Mouse (Mus musculus): ENCODE measurements at regions not wholly inside any gene's neighbourhood (a gene's known extent, or its start where the extent isn't known, plus 50 kb on each side); places are given as distances from the start of the nearest gene placed in this dataset.

DNA sequence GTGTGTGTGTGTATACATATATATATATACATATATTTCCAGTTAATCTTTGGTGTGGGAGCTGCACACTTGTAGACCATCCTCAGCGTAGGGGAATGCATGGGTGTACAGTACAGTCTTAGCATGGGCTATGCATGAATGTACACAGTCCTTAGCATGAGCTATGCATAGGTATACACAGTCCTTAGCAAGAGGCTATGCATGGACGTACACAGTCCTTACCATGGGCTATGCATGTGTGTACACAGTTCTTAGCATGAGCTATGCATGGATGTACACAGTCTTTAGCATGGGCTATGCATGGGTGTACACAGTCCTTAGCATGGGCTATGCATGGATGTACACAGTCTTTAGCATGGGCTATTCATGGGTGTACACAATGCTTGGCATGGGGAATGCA is 70.5 kb downstream of the Rchy1 start:
- H3K4me2 ChIP-seq (ENCODE audit: low read depth, severe bottlenecking), result no peak overlapping the region
- ATAC-seq (ENCODE audit: insufficient number of reproducible peaks, low FRiP score, low TSS enrichment, low read depth), result no peak
- 85% methylated on average over 2 of the region's 2 CpGs for WGBS
- no peak for DNase-seq (ENCODE audit: low spot score)
- no peaks in the 10 kb centered on the region for H3K4me1 ChIP-seq (ENCODE audit: control insufficient read depth, insufficient read depth, low read length)
- no peak overlapping the region for H3K4me3 ChIP-seq (ENCODE audit: low read depth, low read length)
- no peaks in the 10 kb centered on the region for H3K27me3 ChIP-seq (ENCODE audit: control insufficient read depth, insufficient read depth, low read length)
- H3K27ac ChIP-seq (replicated peaks; ENCODE audit: low read depth, low read length), result no peak overlapping the region
- no peak overlapping the region for H3K9ac ChIP-seq (ENCODE audit: low read length)
- H3K9me3 ChIP-seq (ENCODE audit: control insufficient read depth, low read length), result no peaks in the 10 kb centered on the region
- no peaks in the 10 kb centered on the region for H3K36me3 ChIP-seq (ENCODE audit: control insufficient read depth, insufficient read depth, low read length)

- no peaks in the 10 kb centered on the region for H3K4me1 ChIP-seq (ENCODE audit: control insufficient read depth, insufficient read depth, low read length)
- H3K36me3 ChIP-seq (ENCODE audit: control insufficient read depth, insufficient read depth, low read length), result no peaks in the 10 kb centered on the region
- no peak overlapping the region for H3K4me2 ChIP-seq (ENCODE audit: low read depth, severe bottlenecking)
- 90% methylated on average over 1 of the region's 1 CpGs for WGBS
- no peak overlapping the region for H3K9ac ChIP-seq (ENCODE audit: low read length)
- no peak overlapping the region for H3K4me3 ChIP-seq (ENCODE audit: low read depth, low read length)
- ATAC-seq (ENCODE audit: insufficient number of reproducible peaks, low FRiP score, low TSS enrichment, low read depth) (no peak), DNase-seq (ENCODE audit: low spot score) (no peak)
- H3K27ac ChIP-seq (replicated peaks; ENCODE audit: low read depth, low read length), result no peak overlapping the region
- no peaks in the 10 kb centered on the region for H3K9me3 ChIP-seq (ENCODE audit: control insufficient read depth, low read length)
- no peaks in the 10 kb centered on the region for H3K27me3 ChIP-seq (ENCODE audit: control insufficient read depth, insufficient read depth, low read length)
Measured at GRCm38 (mm10) chr5:91881771-91882170, 81.1 kb downstream of the Rchy1 start.

DNA sequence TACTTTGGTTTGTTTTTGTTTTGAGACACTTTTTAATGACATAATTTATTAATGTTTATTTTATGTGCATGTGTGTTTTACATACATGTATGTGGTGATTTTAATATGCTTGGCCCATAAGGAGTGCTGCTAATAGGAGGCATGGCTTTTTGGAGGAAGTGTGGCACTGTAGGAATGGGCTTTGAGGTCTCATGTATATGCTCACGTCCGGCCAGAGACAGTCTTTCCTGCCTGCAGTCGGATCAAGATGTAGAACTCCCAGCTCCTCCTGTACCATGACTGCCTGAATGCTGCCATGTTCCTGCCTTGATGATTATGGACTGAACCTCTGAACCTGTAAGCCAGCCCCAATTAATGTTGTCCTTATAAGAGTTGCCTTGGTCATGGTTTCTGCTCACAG is 82.6 kb downstream of the Rchy1 start:
- Histone ChIP-seq H3K36me3 (ENCODE audit: control insufficient read depth, insufficient read depth, low read length) (no peaks in the 10 kb centered on the region), H3K9ac (ENCODE audit: low read length) (no peak overlapping the region), H3K4me3 (ENCODE audit: low read depth, low read length) (no peak overlapping the region), H3K27ac (replicated peaks; ENCODE audit: low read depth, low read length) (no peak overlapping the region), H3K27me3 (ENCODE audit: control insufficient read depth, insufficient read depth, low read length) (no peaks in the 10 kb centered on the region), H3K4me1 (ENCODE audit: control insufficient read depth, insufficient read depth, low read length) (no peaks in the 10 kb centered on the region), H3K4me2 (ENCODE audit: low read depth, severe bottlenecking) (no peak overlapping the region), H3K9me3 (ENCODE audit: control insufficient read depth, low read length) (no peaks in the 10 kb centered on the region)
- DNase-seq (ENCODE audit: low spot score), result no peak
- 91% methylated on average over 3 of the region's 3 CpGs for WGBS
- no peak for ATAC-seq (ENCODE audit: insufficient number of reproducible peaks, low FRiP score, low TSS enrichment, low read depth)

- WGBS, result 91% methylated on average over 11 of the region's 11 CpGs
- H3K9me3 ChIP-seq (ENCODE audit: control insufficient read depth, low read length), result no peaks in the 10 kb centered on the region
- H3K36me3 ChIP-seq (ENCODE audit: control insufficient read depth, insufficient read depth, low read length), result no peaks in the 10 kb centered on the region
- no peak overlapping the region for H3K4me3 ChIP-seq (ENCODE audit: low read depth, low read length)
- no peak for DNase-seq (ENCODE audit: low spot score)
- no peaks in the 10 kb centered on the region for H3K27me3 ChIP-seq (ENCODE audit: control insufficient read depth, insufficient read depth, low read length)
- ATAC-seq (ENCODE audit: insufficient number of reproducible peaks, low FRiP score, low TSS enrichment, low read depth), result no peak
- H3K4me1 ChIP-seq (ENCODE audit: control insufficient read depth, insufficient read depth, low read length), result no peaks in the 10 kb centered on the region
- no peak overlapping the region for H3K4me2 ChIP-seq (ENCODE audit: low read depth, severe bottlenecking)
- H3K9ac ChIP-seq (ENCODE audit: low read length), result no peak overlapping the region
- H3K27ac ChIP-seq (replicated peaks; ENCODE audit: low read depth, low read length), result no peak overlapping the region
Measured at GRCm38 (mm10) chr5:91878627-91879026, 84.2 kb downstream of the Rchy1 start.

DNA sequence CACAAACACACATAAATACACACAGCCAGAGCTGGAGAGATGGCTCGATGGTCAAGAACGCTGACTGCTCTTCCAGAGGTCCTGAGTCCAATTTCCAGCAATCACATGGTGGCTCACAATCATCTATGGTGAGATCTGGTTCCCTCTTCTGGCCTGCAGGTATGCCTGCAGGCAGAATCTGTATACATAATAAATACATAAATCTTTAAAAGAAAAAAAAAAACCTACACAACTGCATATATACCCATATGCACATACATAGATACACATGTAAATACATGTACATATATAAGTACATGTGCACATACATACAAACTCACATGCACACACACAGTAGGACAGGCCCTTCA is 86.2 kb downstream of the Rchy1 start:
- H3K4me1 ChIP-seq (ENCODE audit: control insufficient read depth, insufficient read depth, low read length), result no peaks in the 10 kb centered on the region
- H3K9ac ChIP-seq (ENCODE audit: low read length), result no peak overlapping the region
- H3K4me3 ChIP-seq (ENCODE audit: low read depth, low read length), result no peak overlapping the region
- no peak for DNase-seq (ENCODE audit: low spot score)
- H3K4me2 ChIP-seq (ENCODE audit: low read depth, severe bottlenecking), result no peak overlapping the region
- H3K9me3 ChIP-seq (ENCODE audit: control insufficient read depth, low read length), result no peaks in the 10 kb centered on the region
- H3K27me3 ChIP-seq (ENCODE audit: control insufficient read depth, insufficient read depth, low read length), result no peaks in the 10 kb centered on the region
- no peaks in the 10 kb centered on the region for H3K36me3 ChIP-seq (ENCODE audit: control insufficient read depth, insufficient read depth, low read length)
- H3K27ac ChIP-seq (replicated peaks; ENCODE audit: low read depth, low read length), result no peak overlapping the region
- ATAC-seq (ENCODE audit: insufficient number of reproducible peaks, low FRiP score, low TSS enrichment, low read depth), result no peak
- WGBS, result 84% methylated on average over 2 of the region's 2 CpGs

- no peaks in the 10 kb centered on the region for H3K4me1 ChIP-seq (ENCODE audit: control insufficient read depth, insufficient read depth, low read length)
- H3K4me2 ChIP-seq (ENCODE audit: low read depth, severe bottlenecking), result no peak overlapping the region
- H3K9me3 ChIP-seq (ENCODE audit: control insufficient read depth, low read length), result no peaks in the 10 kb centered on the region
- H3K27me3 ChIP-seq (ENCODE audit: control insufficient read depth, insufficient read depth, low read length), result no peaks in the 10 kb centered on the region
- no peak overlapping the region for H3K9ac ChIP-seq (ENCODE audit: low read length)
- DNase-seq (ENCODE audit: low spot score) (no peak), ATAC-seq (ENCODE audit: insufficient number of reproducible peaks, low FRiP score, low TSS enrichment, low read depth) (peak; percentile 35; the same call in 1 of the 2 replicates)
- no peaks in the 10 kb centered on the region for H3K36me3 ChIP-seq (ENCODE audit: control insufficient read depth, insufficient read depth, low read length)
- WGBS, result 73% methylated on average over 10 of the region's 10 CpGs
- no peak overlapping the region for H3K27ac ChIP-seq (replicated peaks; ENCODE audit: low read depth, low read length)
- no peak overlapping the region for H3K4me3 ChIP-seq (ENCODE audit: low read depth, low read length)
Measured at GRCm38 (mm10) chr5:91875875-91876681, 86.8 kb downstream of the Rchy1 start.

- no peaks in the 10 kb centered on the region for H3K4me1 ChIP-seq (ENCODE audit: control insufficient read depth, insufficient read depth, low read length)
- WGBS, result 80% methylated on average over 1 of the region's 1 CpGs
- no peaks in the 10 kb centered on the region for H3K9me3 ChIP-seq (ENCODE audit: control insufficient read depth, low read length)
- H3K4me2 ChIP-seq (ENCODE audit: low read depth, severe bottlenecking), result no peak overlapping the region
- ATAC-seq (ENCODE audit: insufficient number of reproducible peaks, low FRiP score, low TSS enrichment, low read depth), result no peak
- H3K9ac ChIP-seq (ENCODE audit: low read length), result no peak overlapping the region
- H3K27me3 ChIP-seq (ENCODE audit: control insufficient read depth, insufficient read depth, low read length), result no peaks in the 10 kb centered on the region
- H3K36me3 ChIP-seq (ENCODE audit: control insufficient read depth, insufficient read depth, low read length), result no peaks in the 10 kb centered on the region
- no peak overlapping the region for H3K27ac ChIP-seq (replicated peaks; ENCODE audit: low read depth, low read length)
- no peak for DNase-seq (ENCODE audit: low spot score)
- no peak overlapping the region for H3K4me3 ChIP-seq (ENCODE audit: low read depth, low read length)
Measured at GRCm38 (mm10) chr5:91872816-91873215, 90.1 kb downstream of the Rchy1 start.

GRCm38 (mm10) chr5:91869791-91870190 is 93.1 kb downstream of the Rchy1 start:
- WGBS, result 87% methylated on average over 6 of the region's 6 CpGs
- ATAC-seq (ENCODE audit: insufficient number of reproducible peaks, low FRiP score, low TSS enrichment, low read depth), result no peak
- no peaks in the 10 kb centered on the region for H3K36me3 ChIP-seq (ENCODE audit: control insufficient read depth, insufficient read depth, low read length)

DNA sequence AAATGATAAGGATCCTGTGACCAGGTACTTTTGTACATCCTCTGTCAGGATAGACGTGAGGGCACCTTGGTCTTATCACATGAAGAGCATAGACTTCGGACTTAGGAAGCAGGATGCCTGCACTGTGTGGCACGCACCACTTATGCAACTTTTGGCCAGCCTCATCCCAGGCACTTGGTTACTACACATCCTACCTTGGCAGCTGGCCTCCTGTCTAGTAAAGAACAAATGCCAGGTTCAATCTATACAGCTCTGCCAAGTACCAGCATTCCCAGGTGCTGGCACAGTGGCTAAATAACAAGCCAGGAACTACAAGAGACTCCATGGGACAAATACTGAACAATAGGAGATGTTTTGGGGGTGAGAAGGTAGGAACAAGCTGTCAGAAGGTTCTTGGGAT is 96.7 kb downstream of the Rchy1 start:
- Histone ChIP-seq H3K27me3 (ENCODE audit: control insufficient read depth, insufficient read depth, low read length) (no peaks in the 10 kb centered on the region), H3K27ac (replicated peaks; ENCODE audit: low read depth, low read length) (no peak overlapping the region), H3K4me3 (ENCODE audit: low read depth, low read length) (no peak overlapping the region), H3K9ac (ENCODE audit: low read length) (no peak overlapping the region), H3K4me1 (ENCODE audit: control insufficient read depth, insufficient read depth, low read length) (no peaks in the 10 kb centered on the region), H3K4me2 (ENCODE audit: low read depth, severe bottlenecking) (no peak overlapping the region), H3K36me3 (ENCODE audit: control insufficient read depth, insufficient read depth, low read length) (no peaks in the 10 kb centered on the region), H3K9me3 (ENCODE audit: control insufficient read depth, low read length) (no peaks in the 10 kb centered on the region)
- no peak for DNase-seq (ENCODE audit: low spot score)
- no peak for ATAC-seq (ENCODE audit: insufficient number of reproducible peaks, low FRiP score, low TSS enrichment, low read depth)
- WGBS, result 95% methylated on average over 3 of the region's 3 CpGs

More at GRCm38 (mm10) chr5:91869791-91870190, 93.1 kb downstream of the Rchy1 start:
- Histone ChIP-seq H3K4me2 (ENCODE audit: low read depth, severe bottlenecking) (no peak overlapping the region), H3K4me1 (ENCODE audit: control insufficient read depth, insufficient read depth, low read length) (no peaks in the 10 kb centered on the region), H3K27ac (replicated peaks; ENCODE audit: low read depth, low read length) (no peak overlapping the region), H3K27me3 (ENCODE audit: control insufficient read depth, insufficient read depth, low read length) (no peaks in the 10 kb centered on the region), H3K9me3 (ENCODE audit: control insufficient read depth, low read length) (no peaks in the 10 kb centered on the region), H3K4me3 (ENCODE audit: low read depth, low read length) (no peak overlapping the region), H3K9ac (ENCODE audit: low read length) (no peak overlapping the region)
- DNase-seq (ENCODE audit: low spot score), result no peak

All from limb, embryonic 11.5 days (tissue).